Mouse (Mus musculus) liver, embryonic 14.5 days (tissue): Measurements from ENCODE around the gene Gsn.

Experiments
- CTCF ChIP-seq: IDR thresholded peaks from 2 replicates; pipeline ENCODE4 v1.5.1; 2016; ENCODE audit warnings: antibody characterized with exemption, low read depth, control low read depth
- EP300 ChIP-seq: IDR thresholded peaks from 2 replicates; pipeline ENCODE4 v1.6.1; 2016; ENCODE audit warnings: antibody characterized with exemption, low read depth

DNA sequence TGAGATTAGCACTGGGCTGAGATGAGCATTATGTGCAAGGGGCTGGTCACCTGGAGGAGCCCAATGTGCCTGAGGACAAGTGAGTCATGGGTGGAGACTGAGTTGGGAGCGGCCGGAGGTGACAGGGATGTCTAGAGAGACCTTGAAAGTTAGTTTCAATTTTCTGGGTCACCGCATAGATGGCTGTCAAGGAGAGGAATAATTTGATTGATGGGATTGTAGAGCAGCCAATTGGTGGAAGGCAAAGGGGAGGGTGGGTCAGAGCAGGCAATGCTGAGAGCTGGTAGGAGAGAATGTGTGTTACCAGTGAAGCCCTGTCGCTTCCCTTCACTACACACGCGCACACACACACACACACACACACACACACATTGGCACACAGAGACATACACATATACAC, 13.0 kb downstream of the Gsn start:
- TF ChIP-seq CTCF (no peak), EP300 (no peak)
